22 mouse cellular contexts compared by ENCODE assay signal in genomic region chr7:112614046-112614790, GRCm38 (mm10).
DNase-seq lines count a peak whose midpoint lies in the region; ATAC-seq lines count a peak whose summit lies in the region.
"Had no signal": no experiment of that assay in that cellular context is flagged by ENCODE, and none has a peak within 500 bp of the region (broad histone marks: within the 10 kb centered on the region; RNA-seq: fewer than 3 reads in every experiment).

No protein-coding gene starts in this region.

- no peaks in the 10 kb centered on the region for H3K36me3 ChIP-seq in embryonic facial prominence, embryonic 13.5 days
- no peaks in the 10 kb centered on the region for H3K36me3 ChIP-seq in embryonic facial prominence, embryonic 10.5 days (replicated peaks)
- no peaks in the 10 kb centered on the region for H3K36me3 ChIP-seq in kidney, embryonic 14.5 days (ENCODE audit: control insufficient read depth, insufficient read depth, low read length)
- H3K36me3 ChIP-seq in midbrain, embryonic 11.5 days (ENCODE audit: control insufficient read depth, insufficient read depth, low read length), result no peaks in the 10 kb centered on the region
- H3K36me3 ChIP-seq in midbrain, embryonic 15.5 days (replicated peaks), result no peaks in the 10 kb centered on the region
- H3K36me3 ChIP-seq: G1E; hindbrain, embryonic 12.5 days had no signal

- 84% methylated on average over 3 of the region's 3 CpGs for WGBS in embryonic facial prominence, embryonic 13.5 days
- WGBS in embryonic facial prominence, embryonic 10.5 days, result 88% methylated on average over 3 of the region's 3 CpGs
- WGBS in kidney, embryonic 14.5 days, result 49% methylated on average over 3 of the region's 3 CpGs
- WGBS in midbrain, embryonic 11.5 days, result 86% methylated on average over 3 of the region's 3 CpGs
- 89% methylated on average over 3 of the region's 3 CpGs for WGBS in midbrain, embryonic 15.5 days

- H3K4me3 ChIP-seq in embryonic facial prominence, embryonic 13.5 days, result no peak overlapping the region
- no peak overlapping the region for H3K4me3 ChIP-seq in embryonic facial prominence, embryonic 10.5 days
- H3K4me3 ChIP-seq in kidney, embryonic 14.5 days (ENCODE audit: low read length), result no peak overlapping the region
- no peak overlapping the region for H3K4me3 ChIP-seq in midbrain, embryonic 11.5 days (ENCODE audit: low read depth, low read length)
- no peak overlapping the region for H3K4me3 ChIP-seq in midbrain, embryonic 15.5 days
- H3K4me3 ChIP-seq: hindbrain, embryonic 12.5 days had no signal

- no peak for DNase-seq in embryonic facial prominence, embryonic 10.5 days (ENCODE audit: low spot score)
- DNase-seq in kidney, adult 18-20 months, result no peak
- DNase-seq in midbrain, embryonic 11.5 days (ENCODE audit: low spot score, missing footprints), result peak; percentile 26
- peak; percentile 22 to 58 for DNase-seq in kidney, postnatal 4 days
- DNase-seq in adrenal gland, postnatal 4 days (ENCODE audit: low spot score in 2 of 2), result no peak
- DNase-seq: adrenal gland, postnatal 10 days; B cell, adult 2 months; cerebellum, adult 11-12 months; cerebellum, adult 9-10 months; cerebellum, postnatal 25 days; gastrocnemius, postnatal 10 days; heart, adult 18-20 months; heart, postnatal 4 days had no signal

- no peak overlapping the region for H3K4me2 ChIP-seq in embryonic facial prominence, embryonic 13.5 days
- no peak overlapping the region for H3K4me2 ChIP-seq in kidney, embryonic 14.5 days (replicated peaks; ENCODE audit: low read depth, low read length)
- H3K4me2 ChIP-seq in midbrain, embryonic 11.5 days, result no peak overlapping the region
- no peak overlapping the region for H3K4me2 ChIP-seq in midbrain, embryonic 15.5 days
- H3K4me2 ChIP-seq: heart, embryonic 11.5 days; hindbrain, embryonic 12.5 days had no signal

- H3K27ac ChIP-seq in embryonic facial prominence, embryonic 13.5 days, result peak overlapping the region; percentile 39; the same call in 1 of the 2 replicates
- H3K27ac ChIP-seq in embryonic facial prominence, embryonic 10.5 days (replicated peaks), result no peak overlapping the region
- H3K27ac ChIP-seq in kidney, embryonic 14.5 days (ENCODE audit: low read depth, low read length), result peak overlapping the region; percentile 73; the same call in 1 of the 2 replicates
- no peak overlapping the region for H3K27ac ChIP-seq in midbrain, embryonic 11.5 days (ENCODE audit: low read depth, low read length)
- no peak overlapping the region for H3K27ac ChIP-seq in midbrain, embryonic 15.5 days
- H3K27ac ChIP-seq: hindbrain, embryonic 12.5 days had no signal

- no peaks in the 10 kb centered on the region for H3K9me3 ChIP-seq in embryonic facial prominence, embryonic 13.5 days
- no peaks in the 10 kb centered on the region for H3K9me3 ChIP-seq in embryonic facial prominence, embryonic 10.5 days
- no peaks in the 10 kb centered on the region for H3K9me3 ChIP-seq in kidney, embryonic 14.5 days (ENCODE audit: control insufficient read depth, low read length)
- no peaks in the 10 kb centered on the region for H3K9me3 ChIP-seq in midbrain, embryonic 11.5 days (ENCODE audit: control insufficient read depth, low read length)
- no peaks in the 10 kb centered on the region for H3K9me3 ChIP-seq in midbrain, embryonic 15.5 days
- H3K9me3 ChIP-seq: hindbrain, embryonic 12.5 days had no signal

- no peak for ATAC-seq in embryonic facial prominence, embryonic 13.5 days (ENCODE audit: insufficient number of reproducible peaks, insufficient read depth, low FRiP score, low TSS enrichment, low read depth)
- peak; percentile 83; the same call in 1 of the 2 replicates for ATAC-seq in kidney, embryonic 14.5 days (ENCODE audit: low FRiP score, low TSS enrichment)
- ATAC-seq in midbrain, embryonic 11.5 days (ENCODE audit: low FRiP score), result no peak
- ATAC-seq in midbrain, embryonic 15.5 days (replicated peaks), result no peak
- ATAC-seq: CD4-positive, CD25-positive, alpha-beta regulatory T cell, adult 4 months; forebrain, embryonic 16.5 days; hindbrain, embryonic 16.5 days had no signal

- no peaks in the 10 kb centered on the region for H3K27me3 ChIP-seq in embryonic facial prominence, embryonic 13.5 days
- no peaks in the 10 kb centered on the region for H3K27me3 ChIP-seq in embryonic facial prominence, embryonic 10.5 days (replicated peaks; ENCODE audit: low read depth, poor library complexity, severe bottlenecking)
- H3K27me3 ChIP-seq in kidney, embryonic 14.5 days (ENCODE audit: control insufficient read depth, insufficient read depth, low read length), result no peaks in the 10 kb centered on the region
- H3K27me3 ChIP-seq in midbrain, embryonic 11.5 days (ENCODE audit: control insufficient read depth, insufficient read depth, low read length), result no peaks in the 10 kb centered on the region
- no peaks in the 10 kb centered on the region for H3K27me3 ChIP-seq in midbrain, embryonic 15.5 days (replicated peaks)
- H3K27me3 ChIP-seq: hindbrain, embryonic 12.5 days had no signal

- H3K4me1 ChIP-seq in embryonic facial prominence, embryonic 13.5 days, result peaks cover 4% of the 10 kb centered on the region
- 0 out of 2 replicates have a peak, but pooled peaks cover 3% of the 10 kb centered on the region for H3K4me1 ChIP-seq in embryonic facial prominence, embryonic 10.5 days
- 0 out of 2 replicates have a peak, but pooled peaks cover 7% of the 10 kb centered on the region for H3K4me1 ChIP-seq in kidney, embryonic 14.5 days (ENCODE audit: control insufficient read depth, insufficient read depth, low read length)
- no peaks in the 10 kb centered on the region for H3K4me1 ChIP-seq in midbrain, embryonic 11.5 days (ENCODE audit: control insufficient read depth, insufficient read depth, low read length)
- no peaks in the 10 kb centered on the region for H3K4me1 ChIP-seq in midbrain, embryonic 15.5 days

- no peak overlapping the region for H3K9ac ChIP-seq in embryonic facial prominence, embryonic 13.5 days
- H3K9ac ChIP-seq in kidney, embryonic 14.5 days (ENCODE audit: low read depth, low read length), result no peak overlapping the region
- no peak overlapping the region for H3K9ac ChIP-seq in midbrain, embryonic 11.5 days (ENCODE audit: low read length)
- no peak overlapping the region for H3K9ac ChIP-seq in midbrain, embryonic 15.5 days
- H3K9ac ChIP-seq: hindbrain, embryonic 12.5 days had no signal

Comparison
In these comparisons a context has a peak if more than half of its experiments do, and no peak if none do; other contexts are left out.
1. H3K27ac ChIP-seq: peak in embryonic facial prominence, embryonic 13.5 days (single experiment) and kidney, embryonic 14.5 days (single experiment); none in embryonic facial prominence, embryonic 10.5 days (single experiment), midbrain, embryonic 11.5 days (single experiment) and midbrain, embryonic 15.5 days (single experiment).
2. DNase-seq: peak in midbrain, embryonic 11.5 days (single experiment) and kidney, postnatal 4 days (2 of 2); none in embryonic facial prominence, embryonic 10.5 days (single experiment), kidney, adult 18-20 months (single experiment) and adrenal gland, postnatal 4 days (0 of 2).